Mouse (Mus musculus) midbrain, embryonic 10.5 days (tissue): Measurements from ENCODE around the gene Slc35a1. TPM values are rescaled to one million over a fixed set of nuclear protein-coding genes. Genes with fewer than 3 reads are reported as not detected.

Experiments
- polyA plus RNA-seq: library from polyadenylated mRNA; unstranded; fragments of >200 nt; fragmentation: Nextera tagmentation; extraction: Ambion mirVana; gene quantifications from 2 replicates; pipeline ENCODE4 v1.2.1, GENCODE M21; 2016

Slc35a1 gene
- polyA plus RNA-seq, 1 experiment from 2014 or later: 68.0 TPM

Other genes with a start within 250 kb of the Slc35a1 start
- gene Akirin2, start 136.5 kb downstream of the Slc35a1 start, polyA plus RNA-seq: 58.7 and 67.0 TPM in 2 replicates
- gene Orc3, start 72.5 kb downstream of the Slc35a1 start, polyA plus RNA-seq: 109 TPM in 2 replicates
- gene Rars2, start 72.5 kb downstream of the Slc35a1 start, polyA plus RNA-seq: 75.2 and 79.0 TPM in 2 replicates
- gene Cfap206, start 42.8 kb upstream of the Slc35a1 start, polyA plus RNA-seq: 0.46 and 0.73 TPM in 2 replicates
- not detected in 2 replicates for gene Gm136, start 68.8 kb upstream of the Slc35a1 start, polyA plus RNA-seq
- 38.8 and 41.5 TPM in 2 replicates for gene Smim8, start 91.0 kb upstream of the Slc35a1 start, polyA plus RNA-seq
- 22.1 and 26.5 TPM in 2 replicates for gene Zfp292, start 195.5 kb upstream of the Slc35a1 start, polyA plus RNA-seq
- gene Cga, start 206.3 kb upstream of the Slc35a1 start, polyA plus RNA-seq: 0.27 and 0.30 TPM in 2 replicates